Mouse (Mus musculus) cerebellum, adult 8-10 months (tissue): ENCODE results near the gene Knstrn.

Experiments used
- DNase-seq: peaks from one replicate; pipeline ENCODE4 v3.0.0; 2022

The Knstrn gene

DNA sequence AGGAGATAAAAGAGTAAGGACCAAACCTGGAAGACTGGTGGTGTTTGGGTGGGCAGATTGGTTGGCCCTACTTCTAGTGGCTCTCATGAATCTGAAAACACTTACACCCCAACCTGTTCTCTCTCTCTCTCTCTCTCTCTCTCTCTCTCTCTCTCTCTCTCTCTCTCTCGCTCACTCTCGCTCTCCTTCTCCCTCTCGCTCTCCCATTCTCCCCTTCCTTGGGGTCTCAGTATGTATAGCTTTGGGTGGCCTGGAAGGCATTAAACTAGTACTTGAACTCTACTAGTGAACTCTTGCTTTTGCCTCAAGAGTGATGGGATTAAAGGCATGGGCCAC is 48.5 kb downstream of the Knstrn start:
- no peak for DNase-seq

GRCm38 (mm10) chr2:118870601-118871000 is 56.8 kb downstream of the Knstrn start:
- DNase-seq: no peak

DNA sequence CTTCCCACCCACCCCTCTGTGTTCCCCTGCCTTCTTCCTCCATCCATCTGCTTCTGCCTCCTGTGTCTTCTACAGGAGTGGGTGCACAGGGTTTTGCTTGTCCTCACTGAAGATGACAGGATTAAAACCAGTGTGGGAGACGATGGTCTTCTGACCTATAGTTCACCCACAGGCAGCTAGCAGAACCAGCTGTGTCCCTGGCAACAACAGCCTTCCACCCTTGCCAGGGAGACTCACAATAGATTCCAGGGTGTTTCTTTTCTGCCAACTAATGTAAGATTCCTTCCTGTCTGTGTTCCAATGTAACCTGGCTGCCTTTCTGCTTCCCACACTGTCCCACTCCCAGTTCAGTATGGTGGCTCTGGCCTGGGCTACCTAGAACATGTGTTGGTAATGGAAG is 57.2 kb downstream of the Knstrn start:
- no peak for DNase-seq

DNA sequence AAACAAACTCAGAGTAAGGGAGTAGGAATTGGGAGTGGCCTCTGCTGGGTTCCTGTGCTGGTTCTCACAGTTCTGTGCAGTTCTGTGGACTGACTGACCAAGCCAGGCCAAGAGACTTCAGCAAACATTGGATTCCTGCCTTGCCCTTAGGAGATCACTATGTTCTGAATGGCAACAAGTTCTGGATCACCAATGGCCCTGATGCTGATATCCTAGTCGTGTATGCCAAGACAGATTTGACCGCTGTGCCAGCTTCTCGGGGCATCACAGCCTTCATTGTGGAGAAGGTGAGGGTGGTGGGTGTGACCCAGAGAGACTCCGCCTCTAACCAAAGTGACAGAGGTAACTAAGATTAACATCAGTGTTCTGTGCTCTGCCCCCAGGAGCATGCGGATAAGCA is 59.2 kb downstream of the Knstrn start:
- no peak for DNase-seq

DNA sequence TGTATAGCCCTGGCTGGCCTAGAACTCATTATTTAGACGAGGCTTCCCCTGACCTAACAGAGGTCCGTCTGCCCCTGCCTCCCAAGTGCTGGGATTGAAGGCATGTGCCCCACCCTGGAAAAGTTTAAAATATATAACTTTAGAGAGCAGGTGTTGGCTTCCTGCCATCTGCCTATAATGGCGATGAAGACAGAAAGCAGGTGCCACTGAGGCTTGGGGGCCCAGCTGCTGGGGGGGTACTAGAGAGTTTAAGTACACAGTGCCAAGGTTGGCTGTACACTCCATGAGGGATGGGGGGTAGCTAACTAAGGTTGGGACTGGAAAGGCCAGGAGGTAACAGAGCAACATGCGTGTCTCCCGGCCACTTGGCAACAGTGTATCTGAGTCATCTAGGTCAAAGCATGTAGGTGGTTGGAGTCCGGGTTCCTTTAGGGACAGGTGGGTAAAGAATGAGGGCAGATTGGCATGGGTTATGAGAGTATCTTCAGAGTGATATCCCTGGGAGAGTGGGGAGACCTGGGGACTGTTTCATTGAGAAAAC is 60.2 kb downstream of the Knstrn start:
- no peak for DNase-seq

- no peak for DNase-seq
These were observed 61.5 kb downstream of the Knstrn start for GRCm38 (mm10) chr2:118875316-118875715.

DNA sequence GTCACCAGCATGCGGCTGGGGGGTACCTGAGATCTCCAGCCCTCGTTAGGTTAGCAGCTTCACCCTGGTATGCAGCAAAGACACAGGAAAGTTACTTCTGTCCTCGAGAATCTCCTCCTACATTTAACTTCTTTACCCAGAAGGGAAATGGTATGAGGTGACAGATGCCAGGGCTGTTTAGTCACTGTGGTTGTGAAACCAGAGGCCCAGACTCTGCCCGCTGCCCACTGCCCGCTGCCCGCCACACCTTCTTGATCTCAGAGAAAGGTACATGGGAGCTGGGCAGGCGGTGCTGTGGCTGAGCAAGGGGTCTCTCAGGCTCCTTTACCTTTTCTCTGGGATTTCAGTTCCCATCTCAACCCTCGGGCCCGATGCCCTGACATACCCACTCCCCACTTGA is 62.6 kb downstream of the Knstrn start:
- no peak for DNase-seq

GRCm38 (mm10) chr2:118881019-118881418 is 67.2 kb downstream of the Knstrn start:
- DNase-seq: no peak

- no peak for DNase-seq
These were observed 68.2 kb downstream of the Knstrn start for GRCm38 (mm10) chr2:118881956-118882355.

- peak; percentile 90 for DNase-seq
These were observed 69.3 kb downstream of the Knstrn start for GRCm38 (mm10) chr2:118882840-118883679.

GRCm38 (mm10) chr2:118887440-118887839 is 73.6 kb downstream of the Knstrn start:
- DNase-seq: no peak

- no peak for DNase-seq
These were observed 74.2 kb downstream of the Knstrn start for GRCm38 (mm10) chr2:118887845-118888548.

DNA sequence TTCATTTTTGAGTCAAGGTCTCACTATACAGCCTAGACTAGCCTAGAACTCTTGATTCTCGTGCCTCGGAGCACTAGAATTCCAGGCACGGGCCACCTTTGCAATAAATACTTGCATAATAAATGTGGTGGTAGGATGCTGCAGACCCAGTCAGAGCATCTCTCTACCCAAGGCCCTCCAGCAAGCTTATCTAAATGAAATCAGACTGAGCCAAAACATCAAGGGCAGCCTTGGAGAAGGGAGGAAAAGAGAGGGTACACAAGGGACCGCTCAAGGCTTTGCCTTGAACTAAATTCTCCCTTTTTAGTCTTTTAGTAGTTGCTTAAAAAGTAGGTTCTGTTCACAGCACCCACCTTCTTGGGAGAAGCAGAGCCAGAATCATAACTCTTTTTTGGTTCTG is 77.4 kb downstream of the Knstrn start:
- no peak for DNase-seq

DNA sequence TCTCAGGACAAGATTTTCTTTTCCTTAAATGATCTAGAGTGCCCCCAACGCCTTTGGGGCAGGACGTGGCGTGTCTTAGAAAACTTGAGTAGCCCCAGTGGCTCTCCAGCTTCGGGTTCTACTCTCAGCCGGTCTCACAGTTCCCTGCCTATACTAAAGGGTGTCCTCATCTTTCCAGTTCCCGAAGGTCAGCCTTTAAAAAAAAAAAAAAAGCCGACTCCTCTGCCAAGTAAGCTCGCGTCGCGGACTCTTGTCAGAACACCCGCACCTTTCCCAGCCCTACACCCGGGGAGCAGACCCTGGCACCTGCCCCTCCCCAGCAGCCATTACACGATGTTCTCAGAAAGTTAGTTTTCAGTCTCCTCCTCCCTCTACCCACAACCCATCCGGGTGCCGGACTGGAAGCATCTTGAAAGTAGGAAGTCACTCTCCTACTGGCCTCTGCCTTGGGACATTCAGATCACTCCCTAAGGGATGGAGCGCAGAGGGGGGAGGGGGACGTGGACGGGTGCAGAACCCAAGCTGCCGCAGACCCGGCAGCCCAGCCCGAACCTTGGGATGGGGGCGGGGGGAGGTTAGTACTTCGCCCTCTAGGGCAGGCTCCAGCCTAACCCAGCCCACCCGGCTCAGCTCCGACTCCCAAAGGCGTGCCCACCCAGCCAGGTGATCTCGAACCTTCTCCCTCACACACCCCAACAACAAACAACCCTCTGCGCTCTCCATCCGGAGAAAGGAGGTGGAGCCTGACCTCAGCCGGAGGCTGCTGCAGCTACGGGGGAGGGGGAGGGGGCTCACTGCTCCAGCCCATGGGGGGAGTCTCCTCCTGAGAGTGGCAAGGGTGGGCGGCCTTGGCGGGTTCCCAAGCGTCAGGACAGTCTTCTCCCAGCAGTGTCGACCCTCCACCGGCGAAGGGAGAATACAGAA is 82.4 kb downstream of the Knstrn start:
- DNase-seq: peak; percentile 53

GRCm38 (mm10) chr2:118896914-118897291 is 83.1 kb downstream of the Knstrn start:
- no peak for DNase-seq

DNA sequence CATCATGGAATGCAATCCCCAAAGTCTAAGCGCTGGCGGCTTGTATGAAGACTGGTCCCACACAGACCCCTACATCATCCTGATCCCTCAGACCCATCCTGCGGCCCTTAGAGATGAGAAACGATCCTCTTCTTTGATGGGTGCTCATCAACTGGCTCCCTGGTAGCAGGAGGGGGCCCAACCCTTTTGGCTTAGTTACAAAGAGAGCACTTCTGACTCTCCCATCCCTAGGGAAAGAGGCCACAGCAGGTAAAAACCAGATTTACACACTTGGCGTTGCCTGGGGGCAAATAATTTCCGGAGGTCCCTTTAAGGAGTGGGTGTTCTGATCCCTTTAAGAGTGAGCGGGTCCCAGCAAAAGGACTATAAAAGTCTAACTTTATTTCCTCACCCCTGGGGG is 83.6 kb downstream of the Knstrn start:
- no peak for DNase-seq

DNA sequence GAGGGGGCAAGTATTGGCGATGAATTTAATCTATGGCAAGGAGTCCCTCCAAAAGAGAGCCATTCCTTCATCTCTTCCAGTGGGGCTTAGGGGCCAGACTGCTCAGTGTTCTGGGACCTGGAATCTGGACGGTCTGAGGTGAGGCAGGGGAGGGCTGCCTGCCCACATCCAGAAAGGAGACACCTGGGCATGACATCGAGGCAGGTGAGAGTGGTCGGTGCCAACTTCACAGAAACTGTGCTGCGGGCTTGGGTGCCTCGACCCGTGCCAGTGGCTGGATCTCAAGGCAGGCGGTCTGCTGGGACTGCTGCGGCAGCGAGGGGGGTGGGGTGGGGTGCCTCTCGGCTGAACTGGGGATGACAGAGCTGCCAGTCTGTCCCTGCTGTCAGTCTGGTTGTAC is 84.0 kb downstream of the Knstrn start:
- no peak for DNase-seq

GRCm38 (mm10) chr2:118898771-118899170 is 85.0 kb downstream of the Knstrn start:
- DNase-seq: no peak

GRCm38 (mm10) chr2:118899306-118899705 is 85.5 kb downstream of the Knstrn start:
- DNase-seq: no peak

DNA sequence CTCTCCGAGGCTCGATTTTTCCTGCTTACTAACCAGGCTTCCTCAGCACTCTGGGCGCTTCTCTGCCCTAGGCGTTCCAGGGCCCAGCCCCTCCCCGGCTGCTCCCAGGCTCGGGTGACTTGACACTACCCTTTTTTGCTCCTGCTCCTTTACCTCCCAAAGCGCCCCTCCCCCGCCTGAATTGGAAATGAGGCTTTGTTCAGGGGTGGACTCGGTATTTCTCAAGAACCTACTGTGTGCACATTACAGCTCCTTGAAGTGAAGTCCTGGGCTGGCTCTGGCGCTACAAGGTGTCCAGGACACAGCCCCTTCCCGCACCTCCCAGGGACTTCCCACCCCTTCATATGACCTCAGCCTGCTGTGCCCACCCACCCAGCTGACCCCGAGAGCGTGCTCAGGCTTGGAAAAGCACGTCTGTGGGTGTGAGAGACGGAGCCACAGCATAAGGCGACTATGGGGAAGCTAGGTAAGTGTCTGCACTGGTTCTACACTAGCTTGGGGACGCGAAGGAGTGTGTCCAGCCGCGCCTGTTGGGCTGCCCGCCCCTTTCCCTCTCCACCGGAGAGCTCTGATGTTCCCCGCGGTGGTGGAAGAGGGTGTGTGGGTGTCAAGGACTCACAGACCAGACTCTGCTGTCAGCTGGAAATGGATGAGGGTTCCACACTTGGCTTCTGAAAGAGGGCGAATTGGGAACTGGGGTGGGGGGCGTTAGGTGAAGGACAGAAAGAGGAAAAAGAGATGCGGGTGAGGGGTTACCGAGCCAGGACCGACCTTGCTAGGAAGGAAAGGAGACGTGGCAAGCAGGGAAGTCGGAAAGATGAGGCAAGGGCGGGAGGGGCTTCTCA is 86.4 kb downstream of the Knstrn start, which contains the start of gene Bahd1:
Gene Bahd1, plus strand, starts transcription at position 397 of the 845 bp plus-strand sequence.
- peak; percentile 46 for DNase-seq

- no peak for DNase-seq
These were observed 87.0 kb downstream of the Knstrn start for GRCm38 (mm10) chr2:118900826-118901140.
